Mouse (Mus musculus) stomach, postnatal 0 days (tissue): ENCODE data around the gene Wdr90.

ENCODE experiments used
- CTCF ChIP-seq: IDR thresholded peaks from 2 replicates; pipeline ENCODE4 v1.5.1; 2016; ENCODE audit warnings: antibody characterized with exemption, low read depth, mild to moderate bottlenecking, moderate library complexity
- EP300 ChIP-seq: optimal IDR thresholded peaks from 2 replicates; pipeline ENCODE3; 2016; ENCODE audit warnings: antibody characterized with exemption

- no peak for TF ChIP-seq CTCF
- no peak for TF ChIP-seq EP300
These were observed 17.5 kb downstream of the Wdr90 start for GRCm38 (mm10) chr17:25843636-25844395.
